In the genomic region with DNA sequence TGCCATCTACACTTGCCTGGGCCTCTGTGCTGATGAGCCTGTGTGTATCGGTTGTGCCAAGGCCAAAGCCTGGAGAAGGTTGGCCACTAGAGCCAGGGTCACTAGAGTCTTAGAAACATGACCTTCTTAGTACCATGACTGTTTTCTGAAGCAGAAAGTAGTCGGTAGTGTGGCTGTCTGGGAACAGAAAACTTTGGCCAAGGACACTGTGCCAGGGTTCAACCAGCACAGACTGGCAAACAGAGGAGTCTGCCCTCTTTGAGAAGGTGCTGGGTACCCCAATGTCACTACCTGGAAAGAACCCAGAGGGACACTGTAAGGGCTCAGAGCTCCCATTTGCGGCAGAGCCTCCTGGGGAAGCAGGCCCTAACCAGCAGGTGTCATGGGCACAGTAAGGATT, we compare ENCODE assay signal across 8 mouse cellular contexts. TPM values are rescaled to one million over a fixed set of nuclear protein-coding genes. Genes with fewer than 3 reads are reported as not detected.
DNase-seq lines count a peak whose midpoint lies in the region; ATAC-seq lines count a peak whose summit lies in the region.

No protein-coding gene starts in this region.

- H3K9ac ChIP-seq in heart, embryonic 13.5 days: peak overlapping the region; percentile 78
- peak overlapping the region; percentile 56 for H3K9ac ChIP-seq in intestine, embryonic 15.5 days
- H3K9ac ChIP-seq in midbrain, embryonic 11.5 days (ENCODE audit: low read length): no peak overlapping the region

- intact Hi-C loops in heart, postnatal 25 days (cut with DNase I): no loop called here

- H3K9me3 ChIP-seq in heart, embryonic 13.5 days: no peaks in the 10 kb centered on the region
- H3K9me3 ChIP-seq in intestine, embryonic 15.5 days: no peaks in the 10 kb centered on the region
- no peaks in the 10 kb centered on the region for H3K9me3 ChIP-seq in midbrain, embryonic 11.5 days (ENCODE audit: control insufficient read depth, low read length)

- H3K27me3 ChIP-seq in heart, embryonic 13.5 days (replicated peaks): peaks cover 22% of the 10 kb centered on the region
- H3K27me3 ChIP-seq in intestine, embryonic 15.5 days (replicated peaks): no peaks in the 10 kb centered on the region
- no peaks in the 10 kb centered on the region for H3K27me3 ChIP-seq in midbrain, embryonic 11.5 days (ENCODE audit: control insufficient read depth, insufficient read depth, low read length)

- H3K27ac ChIP-seq in heart, embryonic 13.5 days (replicated peaks): peak overlapping the region; percentile 78
- peak overlapping the region; percentile 97 for H3K27ac ChIP-seq in intestine, embryonic 15.5 days
- no peak overlapping the region for H3K27ac ChIP-seq in midbrain, embryonic 11.5 days (ENCODE audit: low read depth, low read length)

- DNase-seq in heart, postnatal 25 days (ENCODE audit: low spot score): no peak
- DNase-seq in c-Kit-negative CD71-positive TER-119-positive erythroid progenitor cells, embryonic 14.5 days (ENCODE audit: low read depth, low spot score): peak; percentile 24
- peak; percentile 88 for DNase-seq in midbrain, embryonic 11.5 days (ENCODE audit: low spot score, missing footprints)
- DNase-seq in cerebellum, adult 8-10 months: no peak
- no peak for DNase-seq in right cerebral cortex, adult 2 months (ENCODE audit: low spot score in 2 of 2)
- DNase-seq in thymus, postnatal 14 days: no peak

- H3K36me3 ChIP-seq in heart, embryonic 13.5 days: no peaks in the 10 kb centered on the region
- H3K36me3 ChIP-seq in intestine, embryonic 15.5 days: no peaks in the 10 kb centered on the region
- no peaks in the 10 kb centered on the region for H3K36me3 ChIP-seq in midbrain, embryonic 11.5 days (ENCODE audit: control insufficient read depth, insufficient read depth, low read length)

- 55% methylated on average over 3 of the region's 3 CpGs for WGBS in heart, embryonic 13.5 days
- WGBS in intestine, embryonic 15.5 days: 43% methylated on average over 3 of the region's 3 CpGs
- 64% methylated on average over 3 of the region's 3 CpGs for WGBS in midbrain, embryonic 11.5 days

- ATAC-seq in heart, embryonic 13.5 days (ENCODE audit: extremely low read depth, insufficient number of reproducible peaks, low FRiP score, low TSS enrichment): no peak
- ATAC-seq in intestine, embryonic 15.5 days: no peak
- ATAC-seq in midbrain, embryonic 11.5 days (ENCODE audit: low FRiP score): no peak

- H3K4me3 ChIP-seq in heart, embryonic 13.5 days: peak overlapping the region; percentile 44; the same call in 1 of the 2 replicates
- no peak overlapping the region for H3K4me3 ChIP-seq in intestine, embryonic 15.5 days (replicated peaks)
- H3K4me3 ChIP-seq in midbrain, embryonic 11.5 days (ENCODE audit: low read depth, low read length): no peak overlapping the region

- peak overlapping the region; percentile 75 for H3K4me2 ChIP-seq in heart, embryonic 13.5 days
- H3K4me2 ChIP-seq in intestine, embryonic 15.5 days (replicated peaks): peak overlapping the region; percentile 65
- peak overlapping the region; percentile 67; the same call in 1 of the 2 replicates for H3K4me2 ChIP-seq in midbrain, embryonic 11.5 days

- H3K4me1 ChIP-seq in heart, embryonic 13.5 days: peaks cover 34% of the 10 kb centered on the region
- peaks cover 52% of the 10 kb centered on the region for H3K4me1 ChIP-seq in intestine, embryonic 15.5 days (replicated peaks)
- peaks cover 9% of the 10 kb centered on the region; the same call in 1 of the 2 replicates for H3K4me1 ChIP-seq in midbrain, embryonic 11.5 days (ENCODE audit: control insufficient read depth, insufficient read depth, low read length)

RNA-seq across cellular contexts. Expression of gene Krt78, which starts 22.6 kb away (rescaled TPM):
- polyA plus RNA-seq in heart, embryonic 13.5 days (2015; fragmentation: Nextera tagmentation; extraction: Ambion mirVana): not detected in 2 replicates
- total RNA-seq in heart, postnatal 25 days (2021): not detected
- polyA plus RNA-seq in intestine, embryonic 15.5 days (2015; fragmentation: Nextera tagmentation; extraction: Ambion mirVana): 0.05 and 0.25 TPM in 2 replicates
- not detected in 2 replicates for polyA plus RNA-seq in midbrain, embryonic 11.5 days (2014; fragmentation: Nextera tagmentation; extraction: Ambion mirVana)

RNA-seq across cellular contexts. Expression of gene Krt8, which starts 27.6 kb away (rescaled TPM):
- polyA plus RNA-seq in heart, embryonic 13.5 days (2015; fragmentation: Nextera tagmentation; extraction: Ambion mirVana): 21.7 and 24.9 TPM in 2 replicates
- 1 to 10 TPM; 2.5 to 2.7 TPM for total RNA-seq in heart, postnatal 25 days (2021)
- polyA plus RNA-seq in intestine, embryonic 15.5 days (2015; fragmentation: Nextera tagmentation; extraction: Ambion mirVana): 775 and 835 TPM in 2 replicates
- polyA plus RNA-seq in midbrain, embryonic 11.5 days (2014; fragmentation: Nextera tagmentation; extraction: Ambion mirVana): 9.2 and 10.2 TPM in 2 replicates

RNA-seq across cellular contexts. Expression of gene Krt79, which starts 36.5 kb away (rescaled TPM):
- 0.45 and 0.56 TPM in 2 replicates for polyA plus RNA-seq in heart, embryonic 13.5 days (2015; fragmentation: Nextera tagmentation; extraction: Ambion mirVana)
- total RNA-seq in heart, postnatal 25 days (2021): not detected
- polyA plus RNA-seq in intestine, embryonic 15.5 days (2015; fragmentation: Nextera tagmentation; extraction: Ambion mirVana): 0.13 and 0.15 TPM in 2 replicates
- polyA plus RNA-seq in midbrain, embryonic 11.5 days (2014; fragmentation: Nextera tagmentation; extraction: Ambion mirVana): 0.18 and 0.25 TPM in 2 replicates

RNA-seq across cellular contexts. Expression of gene Krt18, which starts 51.3 kb away (rescaled TPM):
- 34.6 and 36.0 TPM in 2 replicates for polyA plus RNA-seq in heart, embryonic 13.5 days (2015; fragmentation: Nextera tagmentation; extraction: Ambion mirVana)
- total RNA-seq in heart, postnatal 25 days (2021): 1 to 10 TPM; 3.7 to 4.9 TPM
- 263 and 305 TPM in 2 replicates for polyA plus RNA-seq in intestine, embryonic 15.5 days (2015; fragmentation: Nextera tagmentation; extraction: Ambion mirVana)
- polyA plus RNA-seq in midbrain, embryonic 11.5 days (2014; fragmentation: Nextera tagmentation; extraction: Ambion mirVana): 5.0 and 5.6 TPM in 2 replicates

RNA-seq across cellular contexts. Expression of gene Krt4, which starts 52.1 kb away (rescaled TPM):
- 0.06 and 0.07 TPM in 2 replicates for polyA plus RNA-seq in heart, embryonic 13.5 days (2015; fragmentation: Nextera tagmentation; extraction: Ambion mirVana)
- total RNA-seq in heart, postnatal 25 days (2021): not detected
- polyA plus RNA-seq in intestine, embryonic 15.5 days (2015; fragmentation: Nextera tagmentation; extraction: Ambion mirVana): 0.85 and 1.2 TPM in 2 replicates
- not detected in 2 replicates for polyA plus RNA-seq in midbrain, embryonic 11.5 days (2014; fragmentation: Nextera tagmentation; extraction: Ambion mirVana)

Comparison
In these comparisons a context has a peak if more than half of its experiments do, and no peak if none do; other contexts are left out.
1. DNase-seq: peak in c-Kit-negative CD71-positive TER-119-positive erythroid progenitor cells, embryonic 14.5 days (single experiment) and midbrain, embryonic 11.5 days (single experiment); none in heart, postnatal 25 days (single experiment), cerebellum, adult 8-10 months (single experiment), right cerebral cortex, adult 2 months (0 of 2) and thymus, postnatal 14 days (single experiment).
2. RNA of gene Krt8, which starts 27.6 kb away (polyA plus RNA-seq): 775 to 835 TPM in intestine, embryonic 15.5 days; 21.7 to 24.9 TPM in heart, embryonic 13.5 days and 9.2 to 10.2 TPM in midbrain, embryonic 11.5 days; every median in the first group is over 10 times any median in the second.
3. Peak in every context shown above with its lines, with median percentiles within 50 percentile points of each other: H3K4me2 ChIP-seq.